Mouse (Mus musculus) liver, embryonic 15.5 days (tissue): ENCODE measurements at regions not wholly inside any gene's neighbourhood (a gene's known extent, or its start where the extent isn't known, plus 50 kb on each side); places are given as distances from the start of the nearest gene placed in this dataset.

Experiments used
- ATAC-seq: fragments of 200-750 bp; cut with Nextera tagmentation; 2 replicates; pipeline ENCODE4 v1.8.0; 2017; ENCODE audit warnings: moderate number of reproducible peaks, mild to moderate bottlenecking, moderate library complexity; ENCODE audit not compliant: insufficient read depth
- H3K27ac ChIP-seq: fragments of 300-500 bp; sonication (generic); replicated peaks from 2 replicates; pipeline ENCODE4 v1.5.1; 2015; ENCODE audit warnings: mild to moderate bottlenecking, inconsistent platforms
- H3K27me3 ChIP-seq: fragments of 300-500 bp; sonication (generic); 2 replicates; pipeline ENCODE4 v1.6.1; 2015; ENCODE audit warnings: mild to moderate bottlenecking, inconsistent platforms
- H3K36me3 ChIP-seq: fragments of 300-500 bp; sonication (generic); replicated peaks from 2 replicates; pipeline ENCODE4 v1.6.1; 2015; ENCODE audit warnings: moderate library complexity, mild to moderate bottlenecking, inconsistent platforms
- H3K4me1 ChIP-seq: fragments of 300-500 bp; sonication (generic); replicated peaks from 2 replicates; pipeline ENCODE4 v1.6.1; 2015; ENCODE audit warnings: inconsistent platforms
- H3K4me2 ChIP-seq: fragments of 300-500 bp; sonication (generic); 2 replicates; pipeline ENCODE4 v1.6.1; 2015; ENCODE audit warnings: moderate library complexity, mild to moderate bottlenecking, inconsistent platforms
- H3K4me3 ChIP-seq: fragments of 300-500 bp; sonication (generic); replicated peaks from 2 replicates; pipeline ENCODE4 v1.5.1; 2015; ENCODE audit warnings: mild to moderate bottlenecking, inconsistent platforms
- H3K9ac ChIP-seq: fragments of 300-500 bp; sonication (generic); 2 replicates; pipeline ENCODE4 v1.6.1; 2015; ENCODE audit warnings: moderate library complexity, mild to moderate bottlenecking, inconsistent platforms
- H3K9me3 ChIP-seq: fragments of 300-500 bp; sonication (generic); replicated peaks from 2 replicates; pipeline ENCODE4 v1.6.1; 2016; ENCODE audit warnings: inconsistent platforms
- WGBS: fragments of 180-500 bp; shearing (Covaris S2); methylation state at CpG from one replicate; pipeline ENCODE4 v1.1.7; 2015; ENCODE audit warnings: mixed read lengths; ENCODE audit not compliant: insufficient replicate concordance; 5-methylcytosine and 5-hydroxymethylcytosine counted together

- H3K9ac ChIP-seq, result no peak overlapping the region
- H3K4me2 ChIP-seq, result no peak overlapping the region
- H3K27me3 ChIP-seq, result no peaks in the 10 kb centered on the region
- H3K4me1 ChIP-seq, result no peaks in the 10 kb centered on the region
- no peak overlapping the region for H3K27ac ChIP-seq
- no peak overlapping the region for H3K4me3 ChIP-seq
- WGBS, result 71% methylated on average over 12 of the region's 12 CpGs
- H3K36me3 ChIP-seq, result no peaks in the 10 kb centered on the region
- H3K9me3 ChIP-seq, result no peaks in the 10 kb centered on the region
- no peak for ATAC-seq
Observed at GRCm38 (mm10) chr17:9879556-9880206, 210.2 kb upstream of the Pabpc6 start.

- H3K4me3 ChIP-seq, result no peak overlapping the region
- H3K36me3 ChIP-seq, result no peaks in the 10 kb centered on the region
- no peak overlapping the region for H3K9ac ChIP-seq
- 69% methylated on average over 10 of the region's 10 CpGs for WGBS
- H3K4me1 ChIP-seq, result no peaks in the 10 kb centered on the region
- H3K9me3 ChIP-seq, result no peaks in the 10 kb centered on the region
- H3K27me3 ChIP-seq, result no peaks in the 10 kb centered on the region
- H3K27ac ChIP-seq, result no peak overlapping the region
- ATAC-seq, result no peak
- no peak overlapping the region for H3K4me2 ChIP-seq
Observed at GRCm38 (mm10) chr17:9873695-9874094, 204.2 kb upstream of the Pabpc6 start.

- Histone ChIP-seq H3K4me3 (no peak overlapping the region), H3K9ac (no peak overlapping the region), H3K4me1 (no peaks in the 10 kb centered on the region), H3K27ac (no peak overlapping the region), H3K27me3 (no peaks in the 10 kb centered on the region), H3K9me3 (no peaks in the 10 kb centered on the region), H3K36me3 (no peaks in the 10 kb centered on the region), H3K4me2 (no peak overlapping the region)
- 39% methylated on average over 3 of the region's 3 CpGs for WGBS
- no peak for ATAC-seq
Observed at GRCm38 (mm10) chr17:9870237-9870636, 200.7 kb upstream of the Pabpc6 start.

- Histone ChIP-seq H3K4me1 (no peaks in the 10 kb centered on the region), H3K4me2 (no peak overlapping the region), H3K9me3 (no peaks in the 10 kb centered on the region), H3K9ac (no peak overlapping the region), H3K27ac (no peak overlapping the region), H3K36me3 (no peaks in the 10 kb centered on the region), H3K4me3 (no peak overlapping the region), H3K27me3 (no peaks in the 10 kb centered on the region)
- no peak for ATAC-seq
- WGBS, result 77% methylated on average over 11 of the region's 11 CpGs
Observed at GRCm38 (mm10) chr17:9868747-9869281, 199.3 kb upstream of the Pabpc6 start.

- H3K27ac ChIP-seq, result no peak overlapping the region
- WGBS, result 55% methylated on average over 10 of the region's 10 CpGs
- H3K36me3 ChIP-seq, result no peaks in the 10 kb centered on the region
- no peak overlapping the region for H3K4me3 ChIP-seq
- H3K4me2 ChIP-seq, result no peak overlapping the region
- no peaks in the 10 kb centered on the region for H3K4me1 ChIP-seq
- no peaks in the 10 kb centered on the region for H3K27me3 ChIP-seq
- no peak overlapping the region for H3K9ac ChIP-seq
- ATAC-seq, result no peak
- H3K9me3 ChIP-seq, result no peaks in the 10 kb centered on the region
Observed at GRCm38 (mm10) chr17:9864254-9864653, 194.7 kb upstream of the Pabpc6 start.

GRCm38 (mm10) chr17:9861923-9862854 is 192.7 kb upstream of the Pabpc6 start:
- no peak for ATAC-seq
- 60% methylated on average over 15 of the region's 15 CpGs for WGBS
- no peak overlapping the region for H3K4me2 ChIP-seq
- no peaks in the 10 kb centered on the region for H3K36me3 ChIP-seq
- no peaks in the 10 kb centered on the region for H3K27me3 ChIP-seq
- H3K9ac ChIP-seq, result no peak overlapping the region
- no peaks in the 10 kb centered on the region for H3K9me3 ChIP-seq
- H3K4me1 ChIP-seq, result no peaks in the 10 kb centered on the region
- no peak overlapping the region for H3K27ac ChIP-seq
- no peak overlapping the region for H3K4me3 ChIP-seq

- Histone ChIP-seq H3K27me3 (no peaks in the 10 kb centered on the region), H3K4me3 (no peak overlapping the region), H3K27ac (no peak overlapping the region), H3K9me3 (no peaks in the 10 kb centered on the region), H3K36me3 (no peaks in the 10 kb centered on the region), H3K4me2 (no peak overlapping the region), H3K4me1 (no peaks in the 10 kb centered on the region), H3K9ac (no peak overlapping the region)
- 64% methylated on average over 6 of the region's 6 CpGs for WGBS
- no peak for ATAC-seq
Observed at GRCm38 (mm10) chr17:9861346-9861745, 191.8 kb upstream of the Pabpc6 start.

- 65% methylated on average over 9 of the region's 9 CpGs for WGBS
- Histone ChIP-seq H3K9me3 (no peaks in the 10 kb centered on the region), H3K4me2 (no peak overlapping the region), H3K27ac (no peak overlapping the region), H3K9ac (no peak overlapping the region), H3K36me3 (no peaks in the 10 kb centered on the region), H3K4me3 (no peak overlapping the region), H3K27me3 (no peaks in the 10 kb centered on the region), H3K4me1 (no peaks in the 10 kb centered on the region)
- ATAC-seq, result no peak
Observed at GRCm38 (mm10) chr17:9848559-9849357, 179.2 kb upstream of the Pabpc6 start.

- Histone ChIP-seq H3K36me3 (no peaks in the 10 kb centered on the region), H3K9ac (no peak overlapping the region), H3K9me3 (no peaks in the 10 kb centered on the region), H3K27me3 (no peaks in the 10 kb centered on the region), H3K4me3 (no peak overlapping the region), H3K27ac (no peak overlapping the region), H3K4me2 (no peak overlapping the region), H3K4me1 (no peaks in the 10 kb centered on the region)
- ATAC-seq, result no peak
- WGBS, result 46% methylated on average over 4 of the region's 4 CpGs
Observed at GRCm38 (mm10) chr17:9845451-9846075, 176.0 kb upstream of the Pabpc6 start.

- whole genome bisulfite sequencing, result 76% methylated on average over 2 of the region's 2 CpGs
Observed at GRCm38 (mm10) chr17:9841103-9841502, 171.6 kb upstream of the Pabpc6 start.

More at GRCm38 (mm10) chr17:9841103-9841502, 171.6 kb upstream of the Pabpc6 start:
- H3K27ac ChIP-seq, result no peak overlapping the region
- ATAC-seq, result no peak
- H3K4me1 ChIP-seq, result no peaks in the 10 kb centered on the region
- H3K9me3 ChIP-seq, result no peaks in the 10 kb centered on the region
- no peaks in the 10 kb centered on the region for H3K27me3 ChIP-seq
- H3K36me3 ChIP-seq, result no peaks in the 10 kb centered on the region
- H3K9ac ChIP-seq, result no peak overlapping the region
- H3K4me3 ChIP-seq, result no peak overlapping the region
- no peak overlapping the region for H3K4me2 ChIP-seq
